Mouse (Mus musculus): ENCODE results near the gene Polr1a.
A peak's percentile ranks its signal among the peaks of the same experiment; 100 is the strongest.
"Not testable (repeated sequence)": the region's sequence is repeated elsewhere in the genome, so short reads cannot be mapped to it uniquely, and the experiment has no call there.

Gene Polr1a

GRCm38 (mm10) chr6:71908481-71909381, at the start of gene Polr1a, which contains the start of gene Ptcd3:
Gene Polr1a (plus strand): TSS chr6:71909053.
Gene Ptcd3 (minus strand): TSS chr6:71908750.
- peak; percentile 86 for DNase-seq (ENCODE audit: low spot score)

GRCm38 (mm10) chr6:71867751-71868150, 41.1 kb upstream of the Polr1a start:
- DNase-seq (ENCODE audit: low spot score) = no peak

GRCm38 (mm10) chr6:71868809-71869208, 40.0 kb upstream of the Polr1a start:
- DNase-seq (ENCODE audit: low spot score) = no peak

DNA sequence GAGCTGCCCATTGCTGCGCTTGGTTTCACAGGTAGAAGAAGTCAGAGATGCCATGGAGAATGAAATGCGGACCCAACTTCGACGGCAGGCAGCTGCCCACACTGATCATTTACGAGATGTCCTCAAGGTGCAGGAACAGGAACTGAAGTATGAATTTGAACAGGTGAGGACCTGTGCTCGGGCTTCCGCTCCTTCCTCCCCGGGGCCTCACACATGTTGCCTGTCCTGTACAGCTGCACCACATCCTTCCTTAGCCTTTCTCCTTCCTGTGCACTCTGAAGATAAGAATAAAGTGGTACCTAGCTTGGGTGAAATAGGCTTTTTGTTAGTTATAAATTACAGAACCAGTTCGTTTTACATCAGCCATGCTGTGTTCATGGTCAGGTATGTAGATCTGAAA, 37.5 kb upstream of the Polr1a start:
- no peak for DNase-seq (ENCODE audit: low spot score)

DNA sequence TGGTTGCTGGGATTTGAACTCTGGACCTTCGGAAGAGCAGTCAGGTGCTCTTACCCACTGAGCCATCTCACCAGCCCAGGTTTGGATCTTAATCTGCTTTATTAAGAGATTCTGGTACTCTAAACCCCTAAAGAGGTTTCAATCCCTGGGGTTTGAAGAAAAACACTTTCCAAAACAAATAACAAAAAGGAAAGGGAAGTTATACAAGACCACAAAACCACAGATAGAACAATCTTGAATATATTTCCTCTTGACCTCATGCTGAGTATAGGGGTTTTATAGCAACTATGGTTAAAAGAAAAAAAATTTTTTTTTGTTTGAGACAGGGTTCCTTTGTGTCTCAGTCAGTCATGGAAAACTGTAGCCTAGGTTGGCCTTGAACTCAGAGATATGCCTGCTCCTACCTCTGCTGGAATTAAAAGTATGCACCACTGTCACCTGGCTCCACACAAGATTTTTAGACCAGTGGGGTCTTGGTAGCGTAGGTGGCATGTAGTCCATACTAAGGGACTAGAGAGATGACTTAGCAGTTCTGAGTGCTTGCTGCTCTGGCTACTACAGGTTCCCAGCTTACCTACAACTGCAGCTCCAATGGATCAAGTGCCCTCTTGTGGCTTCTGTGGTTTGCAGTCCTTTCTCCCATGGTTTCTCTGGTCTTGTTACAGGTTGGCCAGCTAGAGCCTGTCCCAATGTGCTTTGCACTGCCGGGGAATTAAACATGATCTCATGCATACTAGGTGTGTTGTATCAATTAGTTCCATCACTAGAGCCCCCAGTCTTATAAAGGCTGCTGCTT, 30.7 kb upstream of the Polr1a start:
- no peak for DNase-seq (ENCODE audit: low spot score)

DNA sequence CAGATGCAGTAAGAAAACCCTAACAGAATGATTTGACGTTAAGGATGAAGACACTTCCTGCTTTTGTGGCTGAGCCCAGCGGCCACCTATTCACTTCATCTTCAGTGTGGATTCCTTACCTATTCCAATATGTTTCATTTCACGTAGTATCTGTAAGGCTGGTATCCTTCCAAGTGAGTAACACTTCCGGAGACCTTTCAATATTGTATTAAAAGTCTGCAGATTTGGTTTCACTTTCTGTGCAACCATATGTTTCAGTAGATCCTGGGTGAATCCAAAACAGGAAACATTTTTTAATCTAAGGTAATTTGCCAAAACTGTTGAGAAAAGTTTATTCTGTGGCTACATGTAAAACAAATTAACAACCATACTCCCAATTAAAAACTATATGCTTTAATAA, 15.6 kb upstream of the Polr1a start:
- DNase-seq (ENCODE audit: low spot score) = no peak

DNA sequence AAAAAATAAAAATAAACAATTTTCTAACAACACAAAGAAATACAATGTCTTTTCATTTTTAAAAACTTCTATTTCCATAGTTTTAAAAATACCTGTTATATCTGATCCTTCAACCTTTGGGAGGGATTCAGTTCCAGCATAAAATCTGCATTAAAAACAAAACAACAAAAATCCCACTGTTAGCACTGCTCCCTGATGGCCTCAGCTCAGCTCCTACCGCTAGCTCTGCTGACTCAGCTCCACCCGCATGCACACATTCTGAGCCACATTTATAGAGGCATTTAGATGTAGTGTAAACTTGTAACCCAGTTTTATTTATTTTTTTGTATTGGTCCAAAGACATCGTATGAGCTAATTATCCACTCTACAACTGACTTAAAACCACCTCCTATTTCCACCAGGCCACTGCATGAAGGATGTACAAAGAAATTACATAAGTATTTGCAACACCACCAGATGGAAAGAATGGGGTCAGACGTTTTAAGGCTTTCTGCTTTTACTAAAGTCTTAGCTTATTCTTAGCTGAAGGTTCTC, 1.1 kb upstream of the Polr1a start:
- DNase-seq (ENCODE audit: low spot score) = no peak

- no peak for DNase-seq (ENCODE audit: low spot score)
Observed at GRCm38 (mm10) chr6:71909384-71909783, 531 bp downstream of the Polr1a start.

- DNase-seq (ENCODE audit: low spot score) = no peak
Observed at GRCm38 (mm10) chr6:71909840-71910239, 987 bp downstream of the Polr1a start.

DNA sequence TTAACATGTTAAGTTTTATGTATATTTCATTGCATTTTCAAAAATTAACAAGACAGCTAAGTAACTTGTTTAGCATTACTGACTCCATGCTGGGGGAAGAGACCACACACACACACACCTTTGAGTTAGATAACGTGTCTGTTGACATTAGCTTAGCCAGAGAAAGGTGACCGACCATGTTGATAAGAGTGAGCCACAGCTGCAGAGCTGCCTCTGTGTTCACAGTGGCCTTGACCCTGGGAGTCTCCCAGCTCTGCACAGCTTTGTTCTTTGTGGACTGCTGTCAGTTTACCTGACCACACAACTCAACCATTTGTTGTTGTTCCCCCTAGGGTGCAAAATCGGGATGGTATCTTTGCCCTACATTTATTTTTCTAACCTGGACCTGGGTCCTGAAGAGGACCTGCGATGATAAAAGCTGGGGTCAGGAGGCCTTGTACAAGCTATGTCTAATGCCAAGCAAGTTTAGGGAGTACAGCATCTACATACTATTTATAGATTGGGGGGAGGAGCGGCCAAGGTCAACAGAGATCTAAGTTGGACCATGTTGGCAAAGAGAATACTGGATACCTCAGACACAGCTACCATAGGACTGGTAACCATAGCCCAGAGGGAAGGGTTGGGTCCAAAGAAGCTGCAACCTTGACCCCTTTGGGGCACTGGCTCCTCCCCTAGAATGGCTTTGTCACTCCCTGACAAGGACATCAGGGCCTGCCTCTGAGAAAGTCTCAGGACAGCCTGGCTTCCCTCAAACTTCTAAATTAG, 3.0 kb downstream of the Polr1a start:
- no peak for DNase-seq (ENCODE audit: low spot score)

DNA sequence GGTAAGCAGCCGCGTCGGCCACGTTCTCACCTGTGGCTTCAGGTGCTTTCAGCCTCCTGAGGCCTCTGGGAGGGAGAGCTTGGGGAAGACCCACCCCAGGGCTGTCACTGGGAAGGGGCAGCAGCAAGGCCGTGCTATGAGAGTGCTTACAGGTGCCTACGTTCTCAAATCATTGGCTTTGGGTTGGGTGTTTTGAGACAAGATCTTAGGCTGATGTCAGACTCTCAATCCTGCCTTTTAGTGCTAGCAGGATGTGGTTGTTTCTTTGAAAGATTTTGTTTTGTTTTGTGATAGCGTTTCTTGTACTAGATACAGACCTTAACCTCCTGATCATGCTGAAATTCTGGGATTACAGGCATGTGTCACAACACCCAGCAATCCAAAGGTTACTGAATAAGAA, 11.9 kb downstream of the Polr1a start:
- DNase-seq (ENCODE audit: low spot score) = no peak

GRCm38 (mm10) chr6:71925233-71925632, 16.4 kb downstream of the Polr1a start:
- not testable (repeated sequence) for DNase-seq (ENCODE audit: low spot score)

DNA sequence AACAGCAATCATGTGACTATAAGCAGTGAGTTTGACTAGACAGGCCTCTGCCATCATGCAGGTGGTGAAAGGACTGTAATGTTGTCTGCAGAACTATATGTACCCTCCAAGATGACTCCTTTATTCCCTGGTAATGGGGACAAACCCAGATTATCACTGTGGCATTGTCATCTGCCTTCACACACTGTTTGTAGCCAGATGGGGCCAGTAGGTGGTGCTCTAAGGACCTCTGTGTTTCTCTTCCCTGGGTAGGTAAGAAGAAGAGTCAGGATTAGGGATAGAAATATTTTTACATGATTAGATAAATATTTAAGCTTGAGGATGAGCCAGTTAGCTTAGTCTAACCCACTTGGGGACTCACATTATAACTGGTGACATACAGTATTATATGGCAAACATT, 19.1 kb downstream of the Polr1a start:
- no peak for DNase-seq (ENCODE audit: low spot score)

DNA sequence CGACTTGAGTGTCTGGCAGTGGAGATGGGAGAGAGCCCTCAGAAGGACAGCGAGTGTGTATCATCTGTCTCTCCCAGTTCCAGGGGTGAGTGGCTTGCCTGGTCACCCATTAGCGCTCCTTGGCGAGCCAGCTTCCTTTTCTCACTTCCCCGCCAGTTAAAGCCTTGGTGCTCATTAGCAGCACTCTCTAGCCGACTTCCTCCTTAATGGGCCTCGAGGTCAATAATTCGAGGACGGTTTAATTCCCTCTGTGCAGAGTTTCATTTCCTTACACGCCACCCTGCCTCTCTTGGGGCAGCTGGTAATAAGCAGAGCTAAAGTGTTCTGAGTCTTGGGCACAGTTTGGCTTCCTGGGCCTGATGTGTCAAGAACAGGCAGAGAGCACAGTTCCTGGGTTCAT, 21.2 kb downstream of the Polr1a start:
- DNase-seq (ENCODE audit: low spot score) = no peak

DNA sequence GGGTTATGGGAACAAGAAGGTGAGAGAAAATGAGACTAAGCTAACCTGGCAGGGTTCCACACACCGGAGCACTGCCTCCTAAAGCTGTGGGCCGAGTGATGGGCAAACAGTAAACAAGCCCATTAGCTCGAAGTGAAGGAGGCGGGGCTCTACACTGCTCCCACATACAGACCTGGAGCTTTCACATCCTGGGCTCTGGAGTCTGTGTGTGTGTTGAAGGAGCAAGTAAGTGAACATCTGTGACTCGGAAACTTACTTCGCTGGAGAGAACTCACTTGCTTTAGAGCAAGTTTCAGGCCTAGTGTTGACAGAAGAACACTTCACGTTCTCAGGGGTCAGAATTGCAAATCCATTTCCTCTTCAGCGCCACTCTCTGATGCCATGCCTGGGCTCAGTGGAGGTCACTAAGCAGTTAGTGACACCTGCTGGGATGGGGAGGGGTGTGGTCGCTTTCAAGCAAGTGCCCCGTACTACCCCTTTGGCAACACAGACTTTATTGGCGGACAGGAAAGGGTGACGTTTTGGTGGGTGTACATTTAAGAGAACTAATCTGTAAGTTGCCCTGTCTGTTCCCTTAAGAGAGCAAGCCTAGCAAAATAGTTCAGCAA, 22.1 kb downstream of the Polr1a start:
- DNase-seq (ENCODE audit: low spot score) = no peak

GRCm38 (mm10) chr6:71932347-71932746, 23.5 kb downstream of the Polr1a start:
- no peak for DNase-seq (ENCODE audit: low spot score)

DNA sequence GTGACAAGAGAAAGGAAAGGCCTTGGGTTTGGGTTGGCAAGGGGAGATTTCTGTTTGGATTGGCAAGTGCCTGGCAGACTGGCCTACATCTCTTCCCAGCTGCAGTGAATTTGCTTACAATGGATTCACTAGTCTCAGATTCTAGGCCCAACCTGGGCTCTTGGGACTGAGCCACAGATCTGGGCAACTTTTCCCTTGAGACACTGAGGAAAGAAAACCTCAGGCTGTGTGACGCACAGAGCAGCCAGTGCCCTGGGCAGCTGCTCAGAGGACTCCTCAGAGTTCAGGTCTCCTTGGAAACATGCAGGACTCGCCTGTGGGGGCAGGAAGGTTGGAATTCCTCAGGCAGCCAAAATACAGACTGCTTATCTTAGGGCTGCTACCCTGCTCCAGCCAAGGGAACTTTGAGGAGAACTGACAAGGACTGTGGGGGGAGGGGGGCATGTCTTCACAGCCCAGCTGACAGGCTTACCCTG, 25.3 kb downstream of the Polr1a start:
- DNase-seq (ENCODE audit: low spot score) = no peak

DNA sequence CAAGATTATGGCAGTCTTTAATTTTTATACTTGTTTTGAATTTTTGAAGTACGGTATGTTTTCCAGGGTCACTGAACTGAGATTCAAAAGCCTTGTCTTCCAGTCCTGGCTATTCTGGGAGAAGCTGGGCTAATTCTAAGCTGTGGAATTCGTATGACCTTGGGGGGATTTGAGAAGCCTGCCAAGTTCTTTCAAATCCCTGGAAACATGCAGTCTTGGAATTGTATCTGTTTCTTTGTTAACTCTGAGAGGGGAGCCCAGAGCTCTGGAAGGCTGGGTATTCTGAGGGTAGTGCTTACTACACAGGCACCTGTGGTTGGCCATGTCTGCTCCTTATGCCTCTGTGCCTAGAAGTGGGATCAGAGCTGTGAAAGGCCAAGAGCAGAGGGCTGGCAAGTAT, 26.9 kb downstream of the Polr1a start:
- no peak for DNase-seq (ENCODE audit: low spot score)

GRCm38 (mm10) chr6:71940912-71941311, 32.1 kb downstream of the Polr1a start:
- DNase-seq (ENCODE audit: low spot score) = no peak

- no peak for DNase-seq (ENCODE audit: low spot score)
Observed at GRCm38 (mm10) chr6:71945101-71945500, 36.2 kb downstream of the Polr1a start.

DNA sequence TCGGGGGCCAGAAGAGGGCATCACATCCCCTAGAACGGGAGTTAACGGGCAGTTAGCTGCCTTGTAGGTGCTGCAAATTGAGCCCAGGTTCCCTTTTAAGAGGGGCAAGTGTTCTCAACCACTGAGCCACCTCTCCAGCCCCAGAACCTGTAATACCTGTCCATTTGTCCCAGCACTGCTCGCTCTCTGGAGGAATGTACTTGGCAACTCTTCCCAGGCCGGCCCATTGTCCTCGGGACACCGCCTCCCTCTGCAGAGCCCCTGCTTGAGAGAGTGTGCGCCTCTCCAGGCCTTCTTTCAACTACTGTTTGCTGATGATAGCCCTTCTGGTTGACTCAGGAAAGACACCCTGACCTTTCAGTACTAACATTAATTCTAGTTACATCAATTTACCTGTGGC, 37.3 kb downstream of the Polr1a start:
- no peak for DNase-seq (ENCODE audit: low spot score)

- DNase-seq (ENCODE audit: low spot score) = no peak
Observed at GRCm38 (mm10) chr6:71949721-71950120, 40.9 kb downstream of the Polr1a start.

Measured in ovary, postnatal 10 days (tissue).